Mouse (Mus musculus): ENCODE data around the gene Gm3371. TPM values are rescaled to one million over a fixed set of nuclear protein-coding genes. Genes with fewer than 3 reads are reported as not detected.

Gm3371 gene
- polyA plus RNA-seq (2015; fragmentation: Illumina TruSeq; extraction: RNeasy Lipid Tissue Mini Kit (QIAGEN cat#74804); ENCODE audit: insufficient read depth, low read depth, low replicate concordance), result not detected

DNA sequence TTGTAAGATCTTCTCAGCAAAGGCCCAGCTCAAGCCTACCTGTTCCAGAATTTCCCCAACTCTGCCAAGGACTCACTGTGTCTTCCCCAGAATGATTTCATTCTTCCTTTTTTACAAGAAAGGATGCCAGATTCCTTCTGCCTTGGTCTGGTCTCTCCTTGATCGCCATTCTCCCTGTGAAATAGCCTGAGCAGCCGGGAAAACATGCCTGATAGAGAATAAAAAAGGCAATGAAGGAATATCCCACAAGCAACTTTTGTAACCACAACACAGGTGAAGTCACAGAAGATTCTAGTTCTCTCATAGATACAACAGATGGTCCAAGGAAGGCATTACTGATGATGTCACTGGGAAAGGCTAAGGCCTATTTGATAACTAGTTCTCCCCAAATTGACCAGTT, at the start of gene Gm3371:
Gene Gm3371 (minus strand): TSS at position 101 of the 400 bp plus-strand sequence.

DNA sequence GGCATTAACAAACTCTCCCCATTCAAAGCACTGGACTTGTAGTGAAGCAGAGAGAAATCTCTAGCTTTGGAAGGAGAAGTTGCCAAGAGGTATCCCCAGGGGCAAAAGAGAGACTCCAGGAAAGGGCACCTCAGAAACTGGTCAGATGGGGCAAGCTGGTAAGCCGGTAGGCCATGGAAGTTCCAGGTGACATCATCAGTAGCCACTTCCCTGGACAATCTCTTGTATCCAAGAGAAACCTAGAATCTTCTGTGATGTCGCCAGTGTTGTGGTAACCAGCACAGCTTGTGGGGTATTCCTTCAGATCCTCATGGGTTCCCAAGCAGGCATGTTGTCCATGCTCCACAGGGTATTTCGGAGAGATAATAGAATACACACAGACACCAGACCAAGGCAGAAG, 22.8 kb upstream of the Gm3371 start, which contains the start of gene Gm8232:
Gene Gm8232 (plus strand): TSS at position 301 of the 400 bp plus-strand sequence.

GRCm38 (mm10) chr14:44365057-44365456, 45.4 kb downstream of the Gm3371 start, which contains the start of gene Gm8229:
TSS of gene Gm8229 (plus strand) at chr14:44365357.

Other genes with a start within 250 kb of the Gm3371 start
- gene Gm8212, start 213.0 kb downstream of the Gm3371 start, polyA plus RNA-seq (2015; fragmentation: Illumina TruSeq; extraction: RNeasy Lipid Tissue Mini Kit (QIAGEN cat#74804); ENCODE audit: insufficient read depth, low read depth, low replicate concordance), result not detected
- not detected for gene 4930503E14Rik, start 197.4 kb downstream of the Gm3371 start, polyA plus RNA-seq (2015; fragmentation: Illumina TruSeq; extraction: RNeasy Lipid Tissue Mini Kit (QIAGEN cat#74804); ENCODE audit: insufficient read depth, low read depth, low replicate concordance)
- not detected for gene Gm8220, start 125.1 kb downstream of the Gm3371 start, polyA plus RNA-seq (2015; fragmentation: Illumina TruSeq; extraction: RNeasy Lipid Tissue Mini Kit (QIAGEN cat#74804); ENCODE audit: insufficient read depth, low read depth, low replicate concordance)
- gene Gm5930, start 72.1 kb downstream of the Gm3371 start, polyA plus RNA-seq (2015; fragmentation: Illumina TruSeq; extraction: RNeasy Lipid Tissue Mini Kit (QIAGEN cat#74804); ENCODE audit: insufficient read depth, low read depth, low replicate concordance), result not detected
- gene Gm8229, start 45.3 kb downstream of the Gm3371 start, polyA plus RNA-seq (2015; fragmentation: Illumina TruSeq; extraction: RNeasy Lipid Tissue Mini Kit (QIAGEN cat#74804); ENCODE audit: insufficient read depth, low read depth, low replicate concordance), result not detected
- not detected for gene Gm8232, start 22.9 kb upstream of the Gm3371 start, polyA plus RNA-seq (2015; fragmentation: Illumina TruSeq; extraction: RNeasy Lipid Tissue Mini Kit (QIAGEN cat#74804); ENCODE audit: insufficient read depth, low read depth, low replicate concordance)
- not detected for gene BC061237, start 81.8 kb upstream of the Gm3371 start, polyA plus RNA-seq (2015; fragmentation: Illumina TruSeq; extraction: RNeasy Lipid Tissue Mini Kit (QIAGEN cat#74804); ENCODE audit: insufficient read depth, low read depth, low replicate concordance)
- gene Gm17093, start 107.6 kb upstream of the Gm3371 start, polyA plus RNA-seq (2015; fragmentation: Illumina TruSeq; extraction: RNeasy Lipid Tissue Mini Kit (QIAGEN cat#74804); ENCODE audit: insufficient read depth, low read depth, low replicate concordance), result not detected
- gene Gm8247, start 172.5 kb upstream of the Gm3371 start, polyA plus RNA-seq (2015; fragmentation: Illumina TruSeq; extraction: RNeasy Lipid Tissue Mini Kit (QIAGEN cat#74804); ENCODE audit: insufficient read depth, low read depth, low replicate concordance), result not detected
- not detected for gene Gm5624, start 217.2 kb upstream of the Gm3371 start, polyA plus RNA-seq (2015; fragmentation: Illumina TruSeq; extraction: RNeasy Lipid Tissue Mini Kit (QIAGEN cat#74804); ENCODE audit: insufficient read depth, low read depth, low replicate concordance)

All from pancreas, adult 10 weeks (tissue).